Mouse (Mus musculus) frontal cortex, postnatal 36 days (tissue): ENCODE data around the gene Prcp.
"Not testable (repeated sequence)": the region's sequence is repeated elsewhere in the genome, so short reads cannot be mapped to it uniquely, and the experiment has no call there.

Experiments
- DNase-seq, 2 experiments: peaks; one replicate each; pipeline ENCODE4 v3.0.0; 2022; ENCODE audit warnings: low spot score in 2 of 2

The Prcp gene

GRCm38 (mm10) chr7:92978225-92978624 is 104.0 kb downstream of the Prcp start:
- no peak for DNase-seq

DNA sequence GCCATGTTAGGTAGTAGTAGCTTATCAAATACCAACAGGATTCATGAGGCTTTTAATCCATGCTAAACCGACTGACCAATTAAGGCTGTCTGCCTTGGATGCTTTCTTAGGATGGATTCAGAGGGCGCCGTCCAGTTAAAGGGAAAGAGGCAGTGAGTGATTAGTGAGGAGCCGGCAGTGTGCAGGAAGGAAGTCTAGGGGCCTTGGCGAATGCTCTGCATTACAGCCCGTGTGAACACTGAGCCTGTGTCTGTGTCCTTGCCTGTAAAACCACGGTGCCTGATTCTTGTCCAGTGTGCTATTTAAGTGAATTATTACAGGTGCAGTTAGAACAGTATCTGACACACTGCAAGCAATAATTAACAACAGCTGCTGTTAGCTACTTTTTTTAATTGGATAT is 104.5 kb downstream of the Prcp start:
- DNase-seq, result not testable (repeated sequence)

- no peak for DNase-seq
These were observed 106.5 kb downstream of the Prcp start for GRCm38 (mm10) chr7:92980741-92981140.

GRCm38 (mm10) chr7:92981864-92982263 is 107.6 kb downstream of the Prcp start:
- no peak for DNase-seq
